Mouse (Mus musculus) heart, postnatal 0 days (tissue): ENCODE results near the gene Pum2. TPM values are rescaled to one million over a fixed set of nuclear protein-coding genes. Genes with fewer than 3 reads are reported as not detected.

Experiments
- ATAC-seq: fragments of 200-750 bp; cut with Nextera tagmentation; 2 replicates; pipeline ENCODE4 v1.8.0; 2017; ENCODE audit warnings: low read depth, moderate number of reproducible peaks, moderate library complexity; ENCODE audit not compliant: insufficient read depth
- DNase-seq: peaks from one replicate; pipeline ENCODE4 v3.0.0-alpha.2; 2016; ENCODE audit warnings: low spot score
- H3K27ac ChIP-seq: fragments of 300-500 bp; sonication (generic); 2 replicates; pipeline ENCODE4 v1.5.1; 2014; ENCODE audit warnings: low read depth, mild to moderate bottlenecking
- H3K27me3 ChIP-seq: fragments of 300-500 bp; sonication (generic); 2 replicates; pipeline ENCODE4 v1.6.1; 2014; ENCODE audit warnings: low read length, mixed read lengths; ENCODE audit not compliant: control insufficient read depth, insufficient read depth
- H3K36me3 ChIP-seq: fragments of 300-500 bp; sonication (generic); replicated peaks from 2 replicates; pipeline ENCODE4 v1.6.1; 2014; ENCODE audit warnings: low read length, mixed read lengths; ENCODE audit not compliant: control insufficient read depth, insufficient read depth
- H3K4me1 ChIP-seq: fragments of 300-500 bp; sonication (generic); 2 replicates; pipeline ENCODE4 v1.6.1; 2014; ENCODE audit warnings: antibody characterized with exemption; ENCODE audit not compliant: control insufficient read depth, insufficient read depth
- H3K4me2 ChIP-seq: fragments of 300-500 bp; sonication (generic); 2 replicates; pipeline ENCODE4 v1.6.1; 2014; ENCODE audit warnings: low read depth, mild to moderate bottlenecking, low read length, moderate library complexity
- H3K4me3 ChIP-seq: fragments of 300-500 bp; sonication (generic); 2 replicates; pipeline ENCODE4 v1.5.1; 2014; ENCODE audit warnings: low read depth, low read length
- H3K9ac ChIP-seq: fragments of 300-500 bp; sonication (generic); replicated peaks from 2 replicates; pipeline ENCODE4 v1.6.1; 2014; ENCODE audit warnings: low read depth, low read length, mixed read lengths
- H3K9me3 ChIP-seq: fragments of 300-500 bp; sonication (generic); replicated peaks from 2 replicates; pipeline ENCODE4 v1.6.1; 2016; ENCODE audit warnings: low read length; ENCODE audit not compliant: control insufficient read depth
- CTCF ChIP-seq: IDR thresholded peaks from 2 replicates; pipeline ENCODE4 v1.5.1; 2016; ENCODE audit warnings: antibody characterized with exemption, control low read depth, low read depth
- EP300 ChIP-seq: IDR thresholded peaks from 2 replicates; pipeline ENCODE4 v1.6.1; 2016; ENCODE audit warnings: antibody characterized with exemption, low read depth
- WGBS: fragments of 180-500 bp; shearing (Covaris S2); extraction: QIAGEN DNeasy Blood & Tissue Kit; methylation state at CpG from one replicate; pipeline ENCODE4 v1.1.7; 2014; 5-methylcytosine and 5-hydroxymethylcytosine counted together
- polyA plus RNA-seq: library from polyadenylated mRNA; unstranded; fragments of >200 nt; fragmentation: Nextera tagmentation; extraction: Ambion mirVana; gene quantifications from 2 replicates; pipeline ENCODE4 v1.2.1, GENCODE M21; 2015
- total RNA-seq: library from RNA; depleted of rRNA; stranded (reverse); fragments of >200 nt; gene quantifications from 2 replicates; pipeline ENCODE4 v1.2.3, GENCODE M21; 2014; ENCODE audit warnings: low replicate concordance

Pum2 gene
- total and polyA plus RNA-seq, 2 experiments from 2014 or later = 20.9 to 100 TPM

DNA sequence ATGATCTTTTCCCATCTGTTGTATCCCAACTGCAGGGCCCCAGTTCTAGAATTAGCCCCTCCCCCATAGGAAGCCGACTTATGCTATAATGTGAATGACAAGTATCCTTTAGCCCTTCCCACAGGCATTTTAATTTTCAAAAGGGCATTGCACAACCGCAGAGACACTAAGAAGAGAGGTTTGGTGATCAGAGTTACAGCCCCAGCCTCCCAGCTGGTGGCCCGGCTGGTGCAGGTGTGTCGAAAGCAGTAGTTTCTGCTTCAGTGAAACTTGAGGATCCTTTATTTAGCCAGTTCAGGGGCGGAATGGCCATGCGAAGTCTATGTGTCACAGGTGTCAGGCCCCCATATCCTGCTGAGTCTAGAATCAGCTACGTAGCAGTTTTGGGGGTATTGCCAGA is 107.2 kb downstream of the Pum2 start:
- H3K36me3 ChIP-seq = no peaks in the 10 kb centered on the region
- H3K4me1 ChIP-seq = peaks cover 6% of the 10 kb centered on the region; the same call in 1 of the 2 replicates
- TF ChIP-seq EP300 = no peak
- no peak for TF ChIP-seq CTCF
- H3K27ac ChIP-seq = no peak overlapping the region
- ATAC-seq (no peak), DNase-seq (no peak)
- no peaks in the 10 kb centered on the region for H3K9me3 ChIP-seq
- H3K9ac ChIP-seq = no peak overlapping the region
- 82% methylated on average over 7 of the region's 7 CpGs for WGBS
- no peak overlapping the region for H3K4me3 ChIP-seq
- no peak overlapping the region for H3K4me2 ChIP-seq
- H3K27me3 ChIP-seq = no peaks in the 10 kb centered on the region

DNA sequence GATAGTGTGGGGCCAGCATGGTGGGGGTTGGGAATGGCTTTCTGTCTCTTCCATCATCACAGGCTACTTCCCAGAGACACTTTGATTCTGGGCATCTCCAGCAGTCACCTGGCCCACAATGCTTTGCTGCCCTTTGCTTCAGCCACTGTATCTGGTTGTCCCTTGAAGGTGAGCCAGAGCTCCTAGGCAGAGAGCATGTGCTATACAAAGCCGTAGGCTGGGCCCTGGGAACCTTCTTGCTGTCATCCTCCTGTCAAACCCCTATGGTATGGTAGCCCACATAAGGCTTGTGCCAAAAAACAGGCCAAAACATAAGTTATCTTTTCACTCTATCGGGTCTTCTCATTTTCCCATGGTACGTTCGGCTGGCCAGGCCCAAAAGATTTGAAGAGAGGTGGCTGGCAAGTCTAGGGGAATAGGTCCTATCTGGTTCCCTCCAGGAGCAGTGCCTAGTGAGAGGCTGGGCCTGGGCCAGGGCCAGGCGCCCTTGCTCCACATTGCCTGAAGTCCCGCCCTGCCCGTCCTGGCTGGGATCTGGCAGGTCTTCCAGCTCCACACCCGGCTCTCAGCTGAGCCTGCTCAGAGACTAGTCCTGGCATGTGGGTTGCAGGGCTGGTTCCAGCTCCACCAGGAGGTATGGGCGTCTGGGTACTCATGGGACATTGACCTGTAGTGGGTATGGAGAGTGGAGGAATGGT is 107.9 kb downstream of the Pum2 start:
- 28% methylated on average over 9 of the region's 9 CpGs for WGBS
- Histone ChIP-seq H3K9me3 (no peaks in the 10 kb centered on the region), H3K4me2 (no peak overlapping the region), H3K4me3 (no peak overlapping the region), H3K4me1 (peaks cover 6% of the 10 kb centered on the region; the same call in 1 of the 2 replicates), H3K27ac (peak overlapping the region; percentile 53), H3K27me3 (no peaks in the 10 kb centered on the region), H3K9ac (no peak overlapping the region), H3K36me3 (no peaks in the 10 kb centered on the region)
- TF ChIP-seq CTCF (no peak), EP300 (no peak)
- DNase-seq (peak; percentile 70), ATAC-seq (peak; percentile 87)

DNA sequence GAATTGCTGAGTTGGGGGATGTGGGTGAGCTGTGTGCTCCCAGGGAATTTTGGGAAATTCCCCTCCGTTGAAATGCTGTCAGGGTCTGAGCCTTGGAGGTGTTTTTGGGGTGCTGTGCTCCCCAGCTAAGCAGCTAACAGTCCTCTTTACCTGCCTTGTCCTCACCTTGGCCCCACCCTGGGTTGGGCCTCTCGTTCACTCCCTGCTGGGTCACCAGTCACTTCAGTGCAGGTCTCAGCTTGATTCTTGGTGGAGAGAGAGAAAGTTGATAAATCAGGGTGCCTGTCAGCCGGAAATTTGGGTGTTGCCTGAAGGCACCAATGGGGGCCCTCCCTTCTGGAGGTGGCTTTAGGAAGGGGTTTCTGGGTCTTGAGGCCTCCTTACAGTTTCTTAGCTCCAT is 108.6 kb downstream of the Pum2 start:
- Histone ChIP-seq H3K36me3 (no peaks in the 10 kb centered on the region), H3K4me2 (no peak overlapping the region), H3K27me3 (no peaks in the 10 kb centered on the region), H3K9me3 (no peaks in the 10 kb centered on the region), H3K9ac (no peak overlapping the region), H3K4me3 (no peak overlapping the region), H3K4me1 (peaks cover 6% of the 10 kb centered on the region; the same call in 1 of the 2 replicates), H3K27ac (peak overlapping the region; percentile 53; the same call in 1 of the 2 replicates)
- no peak for TF ChIP-seq CTCF
- no peak for TF ChIP-seq EP300
- 84% methylated on average over 3 of the region's 3 CpGs for WGBS
- DNase-seq (no peak), ATAC-seq (no peak)

DNA sequence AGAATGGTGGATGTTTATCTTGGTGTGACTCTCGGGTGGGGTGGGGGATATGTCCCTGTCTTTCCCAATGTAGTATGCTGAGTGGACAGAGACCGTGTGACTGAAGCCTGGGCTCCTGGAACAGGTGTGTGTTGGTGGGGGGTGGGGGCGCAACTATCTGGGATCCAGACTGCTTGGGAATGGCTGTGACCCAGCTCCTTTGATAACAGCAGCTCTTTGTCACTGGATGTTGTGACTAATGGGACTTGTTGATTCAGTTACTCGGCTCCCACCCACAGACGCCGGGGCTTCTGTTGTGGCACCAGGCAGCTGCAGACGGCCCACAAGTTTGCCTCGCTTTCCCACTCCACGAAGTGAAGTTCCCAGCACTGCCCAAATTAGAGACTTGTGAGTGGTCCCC is 110.3 kb downstream of the Pum2 start:
- Histone ChIP-seq H3K36me3 (no peaks in the 10 kb centered on the region), H3K27me3 (no peaks in the 10 kb centered on the region), H3K4me2 (no peak overlapping the region), H3K9ac (no peak overlapping the region), H3K4me1 (peaks cover 6% of the 10 kb centered on the region; the same call in 1 of the 2 replicates), H3K4me3 (no peak overlapping the region), H3K27ac (no peak overlapping the region), H3K9me3 (no peaks in the 10 kb centered on the region)
- WGBS = 49% methylated on average over 9 of the region's 9 CpGs
- TF ChIP-seq CTCF (no peak), EP300 (no peak)
- no peak for ATAC-seq
- no peak for DNase-seq

DNA sequence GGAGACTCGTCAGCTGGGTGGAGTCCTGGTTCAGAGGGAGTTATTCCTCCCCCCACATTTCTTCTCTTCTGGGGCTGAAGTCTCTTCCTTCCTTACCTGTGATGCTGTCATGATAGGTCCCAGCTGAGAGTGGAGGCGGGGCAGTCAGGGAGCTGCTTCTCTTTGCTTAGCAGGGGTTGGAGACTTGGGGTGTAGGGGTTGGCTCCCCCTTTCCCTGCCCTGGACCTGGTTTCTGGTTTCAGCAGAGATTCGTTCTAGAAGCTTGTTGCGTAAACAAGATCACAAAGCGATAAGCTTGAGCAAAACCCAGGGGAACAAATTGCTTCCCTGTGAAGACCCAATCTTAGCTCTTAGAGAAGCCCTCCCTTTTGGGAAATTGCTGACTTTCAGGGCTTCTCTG is 112.5 kb downstream of the Pum2 start:
- TF ChIP-seq EP300 (no peak), CTCF (no peak)
- H3K4me1 ChIP-seq = peaks cover 5% of the 10 kb centered on the region; the same call in 1 of the 2 replicates
- no peak overlapping the region for H3K4me3 ChIP-seq
- ATAC-seq (no peak), DNase-seq (no peak)
- H3K27ac ChIP-seq = no peak overlapping the region
- H3K27me3 ChIP-seq = no peaks in the 10 kb centered on the region
- H3K9me3 ChIP-seq = no peaks in the 10 kb centered on the region
- no peak overlapping the region for H3K9ac ChIP-seq
- peaks cover 6% of the 10 kb centered on the region; the same call in 1 of the 2 replicates for H3K36me3 ChIP-seq
- 71% methylated on average over 5 of the region's 5 CpGs for WGBS
- H3K4me2 ChIP-seq = no peak overlapping the region
